In the genomic region with DNA sequence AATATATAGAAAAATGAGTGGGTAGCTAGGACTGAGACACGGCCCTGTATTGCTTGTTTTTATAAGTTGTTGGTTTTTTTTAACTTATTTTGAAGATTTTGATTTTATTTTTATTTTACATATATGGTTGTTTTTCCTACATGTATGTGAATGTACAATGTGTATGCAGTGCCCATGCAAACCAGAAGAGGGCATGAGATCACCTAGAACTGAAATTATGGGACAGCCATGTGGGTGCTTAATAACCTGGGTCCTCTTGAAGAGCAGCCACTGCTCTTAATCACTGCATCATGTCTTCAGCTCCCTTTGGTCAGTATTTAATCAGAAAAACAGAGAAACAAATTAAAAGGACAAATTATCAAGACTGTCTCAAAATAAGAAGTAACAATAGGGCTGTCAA, we compare ENCODE assay signal across 14 mouse cellular contexts. TPM values are rescaled to one million over a fixed set of nuclear protein-coding genes. Genes with fewer than 3 reads are reported as not detected.
A peak's percentile ranks its signal among the peaks of the same experiment; 100 is the strongest.
DNase-seq lines count a peak whose midpoint lies in the region; ATAC-seq and TF ChIP-seq lines count a peak whose summit lies in the region.
"Had no signal": no experiment of that assay in that cellular context is flagged by ENCODE, and none has a peak within 500 bp of the region (broad histone marks: within the 10 kb centered on the region; RNA-seq: fewer than 3 reads in every experiment).

No protein-coding gene starts in this region.

- TF ChIP-seq CTCF in heart, postnatal 0 days (IDR thresholded peaks at IDR 0.05; ENCODE audit: low read depth), result peak; percentile 34; the same call in 1 of the 2 replicates
- peak; percentile 50 for TF ChIP-seq CTCF in liver, embryonic 14.5 days (IDR thresholded peaks at IDR 0.05; ENCODE audit: low read depth)

- no peak for TF ChIP-seq EP300 in heart, postnatal 0 days (IDR thresholded peaks at IDR 0.05; ENCODE audit: low read depth)
- no peak for TF ChIP-seq EP300 in liver, embryonic 14.5 days (IDR thresholded peaks at IDR 0.05; ENCODE audit: low read depth)

- H3K27ac ChIP-seq in heart, postnatal 0 days (ENCODE audit: low read depth), result no peak overlapping the region
- H3K27ac ChIP-seq in heart, embryonic 11.5 days (ENCODE audit: low read depth, low read length), result no peak overlapping the region
- no peak overlapping the region for H3K27ac ChIP-seq in liver, embryonic 14.5 days
- H3K27ac ChIP-seq: forebrain, embryonic 15.5 days had no signal

- no peak overlapping the region for H3K9ac ChIP-seq in heart, postnatal 0 days (replicated peaks; ENCODE audit: low read depth, low read length)
- H3K9ac ChIP-seq in heart, embryonic 11.5 days (ENCODE audit: low read depth, low read length), result no peak overlapping the region
- H3K9ac ChIP-seq in liver, embryonic 14.5 days (replicated peaks), result no peak overlapping the region
- H3K9ac ChIP-seq: forebrain, embryonic 15.5 days had no signal

- intact Hi-C loops in left cerebral cortex, postnatal 4 days (cut with DNase I), result no loop called here

- H3K4me1 ChIP-seq in heart, postnatal 0 days (ENCODE audit: control insufficient read depth, insufficient read depth), result no peaks in the 10 kb centered on the region
- no peaks in the 10 kb centered on the region for H3K4me1 ChIP-seq in heart, embryonic 11.5 days (ENCODE audit: control insufficient read depth, insufficient read depth, low read length)
- H3K4me1 ChIP-seq in liver, embryonic 14.5 days (replicated peaks; ENCODE audit: control insufficient read depth in 2 of 2, insufficient read depth in 2 of 2, low read length in 1 of 2), result no peaks in the 10 kb centered on the region
- H3K4me1 ChIP-seq: forebrain, embryonic 15.5 days had no signal

- no peak for DNase-seq in heart, postnatal 0 days (ENCODE audit: low spot score)
- peak; percentile 43 for DNase-seq in thymus, postnatal 0 days (ENCODE audit: low spot score)
- no peak for DNase-seq in thymus, postnatal 10 days (ENCODE audit: low spot score in 2 of 2)
- no peak for DNase-seq in liver, embryonic 14.5 days (ENCODE audit: low read depth in 3 of 3, low spot score in 3 of 3)
- DNase-seq in frontal cortex, postnatal 25 days (ENCODE audit: low spot score in 2 of 2), result no peak
- no peak for DNase-seq in left cerebral cortex, postnatal 4 days
- DNase-seq in adrenal gland, adult (ENCODE audit: inconsistent age in 2 of 2, low spot score in 1 of 2), result no peak
- DNase-seq: embryo, embryonic 11 days had no signal

- 81% methylated on average over 1 of the region's 1 CpGs for WGBS in heart, postnatal 0 days
- 73% methylated on average over 1 of the region's 1 CpGs for WGBS in heart, embryonic 11.5 days (ENCODE audit: insufficient replicate concordance)
- 41% methylated on average over 1 of the region's 1 CpGs for WGBS in liver, embryonic 14.5 days (ENCODE audit: insufficient replicate concordance)

- no peak for ATAC-seq in heart, postnatal 0 days (ENCODE audit: insufficient read depth, low read depth)
- no peak for ATAC-seq in heart, embryonic 11.5 days (replicated peaks; ENCODE audit: insufficient number of reproducible peaks, low FRiP score, low TSS enrichment)
- ATAC-seq in liver, embryonic 14.5 days (ENCODE audit: insufficient read depth), result no peak
- ATAC-seq: forebrain, embryonic 15.5 days; inflammation-experienced regulatory T-cells, adult 6 months had no signal

- H3K4me2 ChIP-seq in heart, postnatal 0 days (ENCODE audit: low read depth, low read length), result no peak overlapping the region
- no peak overlapping the region for H3K4me2 ChIP-seq in heart, embryonic 11.5 days
- H3K4me2 ChIP-seq in liver, embryonic 14.5 days (ENCODE audit: low read depth), result no peak overlapping the region
- H3K4me2 ChIP-seq: forebrain, embryonic 15.5 days had no signal

- no peaks in the 10 kb centered on the region for H3K27me3 ChIP-seq in heart, postnatal 0 days (ENCODE audit: control insufficient read depth, insufficient read depth, low read length)
- no peaks in the 10 kb centered on the region for H3K27me3 ChIP-seq in heart, embryonic 11.5 days (ENCODE audit: control insufficient read depth, insufficient read depth, low read length)
- no peaks in the 10 kb centered on the region for H3K27me3 ChIP-seq in liver, embryonic 14.5 days (ENCODE audit: control insufficient read depth, insufficient read depth, low read length)
- H3K27me3 ChIP-seq: forebrain, embryonic 15.5 days had no signal

- no peak overlapping the region for H3K4me3 ChIP-seq in heart, postnatal 0 days (ENCODE audit: low read depth, low read length)
- H3K4me3 ChIP-seq in heart, embryonic 11.5 days (ENCODE audit: low read depth, low read length), result no peak overlapping the region
- no peak overlapping the region for H3K4me3 ChIP-seq in liver, embryonic 14.5 days (ENCODE audit: insufficient read depth in 1 of 2, low read depth in 2 of 2, low read length in 2 of 2)
- H3K4me3 ChIP-seq: forebrain, embryonic 15.5 days had no signal

- H3K9me3 ChIP-seq in heart, postnatal 0 days (replicated peaks; ENCODE audit: control insufficient read depth, low read length), result no peaks in the 10 kb centered on the region
- no peaks in the 10 kb centered on the region for H3K9me3 ChIP-seq in heart, embryonic 11.5 days (replicated peaks; ENCODE audit: control insufficient read depth, low read length)
- no peaks in the 10 kb centered on the region for H3K9me3 ChIP-seq in liver, embryonic 14.5 days (ENCODE audit: control insufficient read depth, low read length)
- H3K9me3 ChIP-seq: forebrain, embryonic 15.5 days; G1E had no signal

- H3K36me3 ChIP-seq in heart, postnatal 0 days (replicated peaks; ENCODE audit: control insufficient read depth, insufficient read depth, low read length), result no peaks in the 10 kb centered on the region
- H3K36me3 ChIP-seq in heart, embryonic 11.5 days (ENCODE audit: control insufficient read depth, insufficient read depth, low read length), result no peaks in the 10 kb centered on the region
- H3K36me3 ChIP-seq in liver, embryonic 14.5 days (replicated peaks; ENCODE audit: control insufficient read depth, insufficient read depth, low read depth), result no peaks in the 10 kb centered on the region
- H3K36me3 ChIP-seq: forebrain, embryonic 15.5 days; G1E had no signal

RNA-seq across cellular contexts. Expression of a gene that starts 15.2 kb away (rescaled TPM):
- total RNA-seq in heart, postnatal 0 days (2014; rRNA removed; ENCODE audit: low replicate concordance), result 122 and 156 TPM in 2 replicates
- 190 and 200 TPM in 2 replicates for polyA plus RNA-seq in heart, postnatal 0 days (2015; fragmentation: Nextera tagmentation; extraction: Ambion mirVana)
- 92.0 and 108 TPM in 2 replicates for polyA plus RNA-seq in heart, embryonic 11.5 days (2014; fragmentation: Nextera tagmentation; extraction: Ambion mirVana)
- 218 and 226 TPM in 2 replicates for polyA plus RNA-seq in thymus, postnatal 0 days (2015; fragmentation: Nextera tagmentation; extraction: Ambion mirVana)
- polyA plus RNA-seq in liver, embryonic 14.5 days (2012; rRNA removed), result 15.4 and 15.8 TPM in 2 replicates
- polyA plus RNA-seq in liver, embryonic 14.5 days (2014; fragmentation: Nextera tagmentation; extraction: Ambion mirVana), result 39.9 and 45.2 TPM in 2 replicates
- total RNA-seq in left cerebral cortex, postnatal 4 days (2021), result 100 to 1,000 TPM; 125 to 132 TPM

RNA-seq across cellular contexts. Expression of a gene that starts 15.2 kb away (rescaled TPM):
- 19.5 and 21.2 TPM in 2 replicates for total RNA-seq in heart, postnatal 0 days (2014; rRNA removed; ENCODE audit: low replicate concordance)
- 125 and 132 TPM in 2 replicates for polyA plus RNA-seq in heart, postnatal 0 days (2015; fragmentation: Nextera tagmentation; extraction: Ambion mirVana)
- 114 and 120 TPM in 2 replicates for polyA plus RNA-seq in heart, embryonic 11.5 days (2014; fragmentation: Nextera tagmentation; extraction: Ambion mirVana)
- polyA plus RNA-seq in thymus, postnatal 0 days (2015; fragmentation: Nextera tagmentation; extraction: Ambion mirVana), result 157 and 164 TPM in 2 replicates
- polyA plus RNA-seq in liver, embryonic 14.5 days (2012; rRNA removed), result 20.4 and 60.5 TPM in 2 replicates
- polyA plus RNA-seq in liver, embryonic 14.5 days (2014; fragmentation: Nextera tagmentation; extraction: Ambion mirVana), result 64.7 and 67.2 TPM in 2 replicates
- total RNA-seq in left cerebral cortex, postnatal 4 days (2021), result 100 to 1,000 TPM; 149 to 162 TPM

RNA-seq across cellular contexts. Expression of a gene that starts 29.2 kb away (rescaled TPM):
- not detected in 2 replicates for total RNA-seq in heart, postnatal 0 days (2014; rRNA removed; ENCODE audit: low replicate concordance)
- polyA plus RNA-seq in heart, postnatal 0 days (2015; fragmentation: Nextera tagmentation; extraction: Ambion mirVana), result not detected in 2 replicates
- not detected in 2 replicates for polyA plus RNA-seq in heart, embryonic 11.5 days (2014; fragmentation: Nextera tagmentation; extraction: Ambion mirVana)
- 0.72 and 1.3 TPM in 2 replicates for polyA plus RNA-seq in thymus, postnatal 0 days (2015; fragmentation: Nextera tagmentation; extraction: Ambion mirVana)
- not detected in 2 replicates for polyA plus RNA-seq in liver, embryonic 14.5 days (2012; rRNA removed)
- not detected in 2 replicates for polyA plus RNA-seq in liver, embryonic 14.5 days (2014; fragmentation: Nextera tagmentation; extraction: Ambion mirVana)
- total RNA-seq in left cerebral cortex, postnatal 4 days (2021), result not detected
- total RNA-seq: G1E had no signal
- polyA plus RNA-seq: forebrain, embryonic 15.5 days; heart, embryonic 14.5 days; inflammation-experienced regulatory T-cells, adult 6 months; stomach, embryonic 16.5 days had no signal
